Mouse (Mus musculus) brain, embryonic 14.5 days (tissue): Measurements from ENCODE around the gene Hmx2.

Experiments
- CTCF ChIP-seq: fragments of 200-500 bp; IDR thresholded peaks from 2 replicates; pipeline ENCODE4 v1.5.1; 2012; ENCODE audit warnings: inconsistent platforms, mild to moderate bottlenecking, moderate library complexity, borderline replicate concordance; ENCODE audit not compliant: insufficient read depth, insufficient read length; ENCODE audit errors: extremely low read depth
- POLR2A ChIP-seq: fragments of 200-500 bp; IDR thresholded peaks from 2 replicates; pipeline ENCODE4 v1.6.1; 2012; ENCODE audit warnings: mild to moderate bottlenecking, inconsistent platforms, borderline replicate concordance; ENCODE audit not compliant: poor library complexity, insufficient read depth, insufficient read length, severe bottlenecking; ENCODE audit errors: extremely low read depth

GRCm38 (mm10) chr7:131575246-131575645 lies 26.7 kb downstream of the Hmx2 start:
- no peak for TF ChIP-seq POLR2A
- TF ChIP-seq CTCF: no peak; the same call in 1 of the 2 replicates
